Mouse (Mus musculus): ENCODE results near the gene Mterf1b. TPM values are rescaled to one million over a fixed set of nuclear protein-coding genes. Genes with fewer than 3 reads are reported as not detected.
"Not testable (repeated sequence)": the region's sequence is repeated elsewhere in the genome, so short reads cannot be mapped to it uniquely, and the experiment has no call there.

The Mterf1b gene
- 4.2 and 4.5 TPM in 2 replicates for total RNA-seq (2012; rRNA removed)
- 8.8 and 10.7 TPM in 2 replicates for total RNA-seq (2014; rRNA removed)
- 3.7 and 3.8 TPM in 2 replicates for polyA plus RNA-seq (2012; ENCODE audit: insufficient read length, low read depth)

DNA sequence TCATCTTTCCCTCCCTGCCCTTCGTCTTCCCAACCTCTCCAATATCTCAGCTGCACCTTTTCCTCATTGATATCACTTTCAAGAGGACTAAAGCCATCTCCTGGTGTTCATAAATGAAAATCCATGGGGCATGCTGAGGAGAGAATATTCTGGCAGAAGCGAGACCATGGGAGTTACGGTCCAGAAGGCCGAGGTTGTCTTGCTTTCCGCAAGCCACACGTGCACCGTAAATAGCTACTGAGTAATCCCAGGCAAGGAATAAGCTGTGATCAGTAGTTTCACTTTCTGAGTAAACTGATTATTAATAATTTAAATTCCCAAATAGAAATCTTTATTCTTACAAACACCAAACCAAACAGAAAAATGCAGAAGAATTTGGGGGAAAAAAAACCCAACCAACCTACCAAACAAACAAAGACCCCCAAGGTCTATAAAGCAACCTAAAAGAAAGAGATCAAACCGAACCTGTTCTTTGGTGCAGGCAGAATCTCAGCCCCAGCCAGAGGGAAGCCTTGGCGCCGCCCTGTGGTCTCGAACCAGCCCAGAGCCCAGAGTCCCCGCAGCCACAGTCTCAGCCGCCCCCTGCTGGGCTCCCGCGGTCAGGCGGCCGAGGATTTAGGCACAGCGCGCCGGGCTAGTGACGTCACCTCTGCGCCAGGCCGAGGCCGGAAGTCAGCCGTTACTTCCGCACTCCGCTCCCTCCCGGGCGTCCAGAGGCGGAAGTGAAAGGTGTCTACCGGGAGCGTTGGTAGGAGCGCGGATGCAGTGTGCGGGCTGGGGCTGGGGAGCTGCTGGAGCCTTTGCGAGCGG, at the start of gene Mterf1b:
Gene Mterf1b, plus strand, starts transcription at position 697 of the 810 bp plus-strand sequence.
- TF ChIP-seq RAD21 (IDR thresholded peaks at IDR 0.05; ENCODE audit: low read depth, low read length) (peak; percentile 28), SMC3 (IDR thresholded peaks at IDR 0.05; ENCODE audit: low read depth, low read length) (peak; percentile 25), POLR2A (IDR thresholded peaks at IDR 0.05; ENCODE audit: low read depth, low read length) (0 out of 2 replicates have a peak, but pooled peaks have one; percentile 26), CTCF (conservative IDR thresholded peaks at IDR 0.05 in 1 of 2, IDR thresholded peaks at IDR 0.05 in 1 of 2; ENCODE audit: low read depth in 2 of 2, low read length in 2 of 2) (peak in 1 of 2 experiments; percentile 30; a peak in 2 of 4 replicates), BHLHE40 (IDR thresholded peaks at IDR 0.05; ENCODE audit: low read depth, low read length) (peak; percentile 59)
- H3K9me3 ChIP-seq (replicated peaks; ENCODE audit: low read length); dilution Hi-C loops (cut with MboI; ENCODE audit: extremely low pct_ligation_motif_present, extremely low pct_unique_long_range_greater_than_20kb, low sequenced_read_pairs); H3K79me2 ChIP-seq (replicated peaks; ENCODE audit: control insufficient read depth, extremely low read depth, insufficient read depth, poor library complexity, severe bottlenecking); DNase-seq (ENCODE audit: extremely low read depth); H3K27me3 ChIP-seq (replicated peaks); H3K36me3 ChIP-seq (replicated peaks in 1 of 2; ENCODE audit: control insufficient read depth in 1 of 2, insufficient read depth in 1 of 2, low read length in 1 of 2); H3K27ac ChIP-seq (ENCODE audit: insufficient read depth, low read depth): not testable (repeated sequence)
- Histone ChIP-seq H3K4me1 (ENCODE audit: control insufficient read depth in 1 of 2, insufficient read depth in 2 of 2) (peaks cover 6 to 22% of the 10 kb centered on the region in 2 experiments; a peak in 2 of 4 replicates), H3K4me3 (replicated peaks in 1 of 3; ENCODE audit: low read depth in 2 of 3, low read length in 2 of 3, poor library complexity in 1 of 3) (peak within 1 kb of the TSS; percentile 61 to 95 (median 70)), H3K9ac (ENCODE audit: insufficient read depth, low read depth) (peak within 1 kb of the TSS; percentile 96), H3K4me2 (ENCODE audit: insufficient read depth, low read depth, poor library complexity, severe bottlenecking) (peak within 1 kb of the TSS; percentile 98)
- in situ Hi-C loops (cut with MboI; ENCODE audit: low pct_ligation_motif_present, low pct_unique_long_range_greater_than_20kb, low sequenced_read_pairs), result loop anchor here (25.0 kb wide), 2 partner anchors 305 to 555 kb away; partner anchors contain the start of gene Mterf1a

- H3K9ac ChIP-seq (ENCODE audit: insufficient read depth, low read depth); H3K79me2 ChIP-seq (replicated peaks; ENCODE audit: control insufficient read depth, extremely low read depth, insufficient read depth, poor library complexity, severe bottlenecking); H3K4me3 ChIP-seq (replicated peaks in 1 of 3; ENCODE audit: low read depth in 2 of 3, low read length in 2 of 3, poor library complexity in 1 of 3); H3K27ac ChIP-seq (ENCODE audit: insufficient read depth, low read depth); H3K36me3 ChIP-seq (replicated peaks in 1 of 2; ENCODE audit: control insufficient read depth in 1 of 2, insufficient read depth in 1 of 2, low read length in 1 of 2); H3K27me3 ChIP-seq (replicated peaks); H3K4me1 ChIP-seq (ENCODE audit: control insufficient read depth in 1 of 2, insufficient read depth in 2 of 2); DNase-seq (ENCODE audit: extremely low read depth); H3K4me2 ChIP-seq (ENCODE audit: insufficient read depth, low read depth, poor library complexity, severe bottlenecking); dilution Hi-C loops (cut with MboI; ENCODE audit: extremely low pct_ligation_motif_present, extremely low pct_unique_long_range_greater_than_20kb, low sequenced_read_pairs); H3K9me3 ChIP-seq (replicated peaks; ENCODE audit: low read length): not testable (repeated sequence)
- in situ Hi-C loops (cut with MboI; ENCODE audit: low pct_ligation_motif_present, low pct_unique_long_range_greater_than_20kb, low sequenced_read_pairs), result loop anchor here (10.0 kb wide), 1 partner anchor 45 kb away; no protein-coding TSS in a partner anchor
Observed at GRCm38 (mm10) chr5:4159418-4160071, 32.6 kb upstream of the Mterf1b start.

DNA sequence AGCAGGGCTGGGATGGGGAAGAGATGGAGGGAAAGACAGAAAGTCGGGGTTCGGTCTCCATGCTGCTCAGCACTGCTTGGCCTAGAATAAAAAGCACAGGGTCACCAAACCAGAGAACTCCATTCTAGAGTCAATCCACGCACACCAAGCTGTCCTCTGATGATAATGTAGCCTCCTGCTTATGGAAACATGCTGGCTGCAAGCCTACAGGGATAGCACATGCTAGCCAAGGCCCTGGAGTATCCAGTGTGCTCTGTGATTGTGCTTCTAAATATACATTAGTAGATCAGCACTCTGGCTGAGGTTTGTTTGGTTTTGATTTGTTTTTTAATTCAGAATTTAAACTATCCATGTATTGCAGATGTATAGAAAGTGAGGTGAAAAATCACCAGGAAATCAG, 30.6 kb upstream of the Mterf1b start:
- no peak for DNase-seq (ENCODE audit: extremely low read depth)
- TF ChIP-seq USF1 (IDR thresholded peaks at IDR 0.05; ENCODE audit: low read depth, low read length) (no peak), USF2 (conservative IDR thresholded peaks at IDR 0.05; ENCODE audit: low read depth, low read length) (no peak), E2F4 (IDR thresholded peaks at IDR 0.05; ENCODE audit: insufficient replicate concordance, low read depth, low read length) (no peak), RCOR1 (conservative IDR thresholded peaks at IDR 0.05; ENCODE audit: low read depth, low read length) (no peak), MXI1 (IDR thresholded peaks at IDR 0.05; ENCODE audit: low read depth, low read length) (no peak), CHD2 (IDR thresholded peaks at IDR 0.05; ENCODE audit: low read length) (no peak), TBP (conservative IDR thresholded peaks at IDR 0.05; ENCODE audit: low read depth, low read length) (no peak)
- H3K9ac ChIP-seq (ENCODE audit: insufficient read depth, low read depth), result no peak overlapping the region
- in situ Hi-C loops (cut with MboI; ENCODE audit: low pct_ligation_motif_present, low pct_unique_long_range_greater_than_20kb, low sequenced_read_pairs) (loop anchor here (10.0 kb wide), 1 partner anchor 47 kb away; no protein-coding TSS in a partner anchor), dilution Hi-C loops (cut with MboI; ENCODE audit: extremely low pct_ligation_motif_present, extremely low pct_unique_long_range_greater_than_20kb, low sequenced_read_pairs) (no loop called here)
- H3K4me3 ChIP-seq (replicated peaks in 1 of 3; ENCODE audit: low read depth in 2 of 3, low read length in 2 of 3, poor library complexity in 1 of 3), result no peak overlapping the region
- H3K36me3 ChIP-seq (replicated peaks in 1 of 2; ENCODE audit: control insufficient read depth in 1 of 2, insufficient read depth in 1 of 2, low read length in 1 of 2), result no peaks in the 10 kb centered on the region
- H3K27me3 ChIP-seq (replicated peaks), result no peaks in the 10 kb centered on the region
- peaks cover 5 to 7% of the 10 kb centered on the region in 2 experiments; a peak in 3 of 4 replicates for H3K4me1 ChIP-seq (ENCODE audit: control insufficient read depth in 1 of 2, insufficient read depth in 2 of 2)
- H3K79me2 ChIP-seq (replicated peaks; ENCODE audit: control insufficient read depth, extremely low read depth, insufficient read depth, poor library complexity, severe bottlenecking), result no peaks in the 10 kb centered on the region
- H3K27ac ChIP-seq (ENCODE audit: insufficient read depth, low read depth), result no peak overlapping the region
- no peaks in the 10 kb centered on the region for H3K9me3 ChIP-seq (replicated peaks; ENCODE audit: low read length)
- H3K4me2 ChIP-seq (ENCODE audit: insufficient read depth, low read depth, poor library complexity, severe bottlenecking), result no peak overlapping the region

Measured in CH12.LX (cell line).